In genomic region chr17:21516201-21517129, GRCm38 (mm10) we compare ENCODE assay signal across 8 mouse cellular contexts. TPM values are rescaled to one million over a fixed set of nuclear protein-coding genes. Genes with fewer than 3 reads are reported as not detected.
DNase-seq lines count a peak whose midpoint lies in the region; ATAC-seq and TF ChIP-seq lines count a peak whose summit lies in the region.

No protein-coding gene starts in this region.

- H3K9me3 ChIP-seq in hindbrain, embryonic 16.5 days (ENCODE audit: control insufficient read depth, low read length), result no peaks in the 10 kb centered on the region
- H3K9me3 ChIP-seq in megakaryocyte, embryonic 14.5 days, result peaks cover 6% of the 10 kb centered on the region

- TF ChIP-seq CTCF in gastrocnemius, adult 2 months (IDR thresholded peaks at IDR 0.05), result no peak

- intact Hi-C loops in gastrocnemius, adult 2 months (cut with DNase I), result loop anchor here (2.0 to 5.0 kb wide), 4 partner anchors 16 to 244 kb away; partner anchors contain the start of genes Zfp51 and Zfp54
- intact Hi-C loops in left cerebral cortex, postnatal 10 days (cut with DNase I), result loop anchor here (2.0 to 10.0 kb wide), 3 partner anchors 16 to 244 kb away; partner anchors contain the start of gene Zfp51

- peak overlapping the region; percentile 79 for H3K4me3 ChIP-seq in gastrocnemius, adult 2 months
- H3K4me3 ChIP-seq in hindbrain, embryonic 16.5 days (ENCODE audit: low read length), result peak overlapping the region; percentile 68
- peak overlapping the region; percentile 93 for H3K4me3 ChIP-seq in megakaryocyte, embryonic 14.5 days (replicated peaks)

- peak overlapping the region; percentile 72 for H3K9ac ChIP-seq in hindbrain, embryonic 16.5 days (ENCODE audit: low read depth, low read length)

- H3K36me3 ChIP-seq in hindbrain, embryonic 16.5 days (ENCODE audit: control insufficient read depth, insufficient read depth, low read length), result no peaks in the 10 kb centered on the region
- peaks cover 12% of the 10 kb centered on the region for H3K36me3 ChIP-seq in megakaryocyte, embryonic 14.5 days (replicated peaks; ENCODE audit: low read length)

- peak overlapping the region; percentile 97 for H3K27ac ChIP-seq in gastrocnemius, adult 2 months
- peak overlapping the region; percentile 85 for H3K27ac ChIP-seq in hindbrain, embryonic 16.5 days (ENCODE audit: low read depth, low read length)

- peak; percentile 94 for ATAC-seq in hindbrain, embryonic 16.5 days

- WGBS in hindbrain, embryonic 16.5 days, result under 1% methylated on average over 37 of the region's 37 CpGs

- DNase-seq in ZHBTc4 (ENCODE audit: low read depth, low spot score), result peak; percentile 85
- DNase-seq in cerebellum, postnatal 14 days, result peak; percentile 54 to 59
- DNase-seq in gastrocnemius, adult 2 months, result peak; percentile 84
- peak; percentile 31 to 83 for DNase-seq in left cerebral cortex, postnatal 10 days (ENCODE audit: extremely low spot score in 1 of 2, low spot score in 2 of 2)
- DNase-seq in right cerebral cortex, postnatal 25 days, result peak; percentile 70
- DNase-seq in natural killer cell, adult 2 months (ENCODE audit: low spot score in 2 of 2), result no peak

- H3K4me1 ChIP-seq in hindbrain, embryonic 16.5 days (ENCODE audit: control insufficient read depth, insufficient read depth, low read depth, low read length), result peaks cover 11% of the 10 kb centered on the region
- H3K4me1 ChIP-seq in megakaryocyte, embryonic 14.5 days, result peaks cover 14% of the 10 kb centered on the region

- H3K4me2 ChIP-seq in hindbrain, embryonic 16.5 days (ENCODE audit: low read length), result peak overlapping the region; percentile 93

- no peaks in the 10 kb centered on the region for H3K27me3 ChIP-seq in hindbrain, embryonic 16.5 days (replicated peaks; ENCODE audit: control insufficient read depth, insufficient read depth, low read length)
- no peaks in the 10 kb centered on the region for H3K27me3 ChIP-seq in megakaryocyte, embryonic 14.5 days (replicated peaks)

RNA-seq across cellular contexts. Expression of gene Zfp52, which starts 18.9 kb away (rescaled TPM):
- 1 to 10 TPM; 5.7 to 8.0 TPM for total RNA-seq in gastrocnemius, adult 2 months (2021)
- 3.0 and 3.5 TPM in 2 replicates for polyA plus RNA-seq in hindbrain, embryonic 16.5 days (2015; fragmentation: Nextera tagmentation; extraction: Ambion mirVana)
- total RNA-seq in left cerebral cortex, postnatal 10 days (2021), result 1 to 10 TPM; 7.1 to 7.2 TPM
- polyA plus RNA-seq in megakaryocyte, embryonic 14.5 days (2012; ENCODE audit: insufficient read depth, low replicate concordance), result 1.1 TPM in 1 of 2 replicates, not detected in the other

RNA-seq across cellular contexts. Expression of gene Zfp53, which starts 27.7 kb away (rescaled TPM):
- 1 to 10 TPM; 1.9 to 2.2 TPM for total RNA-seq in gastrocnemius, adult 2 months (2021)
- 8.7 and 10.7 TPM in 2 replicates for polyA plus RNA-seq in hindbrain, embryonic 16.5 days (2015; fragmentation: Nextera tagmentation; extraction: Ambion mirVana)
- 1 to 10 TPM; 4.9 to 5.4 TPM for total RNA-seq in left cerebral cortex, postnatal 10 days (2021)
- 2.9 TPM in 1 of 2 replicates, not detected in the other for polyA plus RNA-seq in megakaryocyte, embryonic 14.5 days (2012; ENCODE audit: insufficient read depth, low replicate concordance)

RNA-seq across cellular contexts. Expression of gene Zfp948, which starts 50.3 kb away (rescaled TPM):
- 1 to 10 TPM; 1.6 to 3.8 TPM for total RNA-seq in gastrocnemius, adult 2 months (2021)
- 19.2 and 20.3 TPM in 2 replicates for polyA plus RNA-seq in hindbrain, embryonic 16.5 days (2015; fragmentation: Nextera tagmentation; extraction: Ambion mirVana)
- 10 to 100 TPM; 17.1 to 17.6 TPM for total RNA-seq in left cerebral cortex, postnatal 10 days (2021)
- polyA plus RNA-seq in megakaryocyte, embryonic 14.5 days (2012; ENCODE audit: insufficient read depth, low replicate concordance), result 1.5 TPM in 1 of 2 replicates, not detected in the other

Comparison
In these comparisons a context has a peak if more than half of its experiments do, and no peak if none do; other contexts are left out.
1. DNase-seq: peak in ZHBTc4 (single experiment), cerebellum, postnatal 14 days (2 of 2), gastrocnemius, adult 2 months (single experiment), left cerebral cortex, postnatal 10 days (2 of 2) and right cerebral cortex, postnatal 25 days (single experiment); none in natural killer cell, adult 2 months (0 of 2).
2. Peak in every context shown above with its lines, with median percentiles within 50 percentile points of each other: H3K4me3 ChIP-seq.